In genomic region chr1:97659405-97659804, GRCm38 (mm10) we compare ENCODE assay signal across 8 mouse cellular contexts. TPM values are rescaled to one million over a fixed set of nuclear protein-coding genes. Genes with fewer than 3 reads are reported as not detected.
DNase-seq lines count a peak whose midpoint lies in the region; ATAC-seq and TF ChIP-seq lines count a peak whose summit lies in the region.

No protein-coding gene starts in this region.

- peak overlapping the region; percentile 92; the same call in 1 of the 2 replicates for H3K4me3 ChIP-seq in kidney, embryonic 16.5 days (ENCODE audit: low read length)
- H3K4me3 ChIP-seq in brown adipose tissue, adult 24 weeks (ENCODE audit: insufficient read depth, low read depth, low read length), result 0 out of 2 replicates have a peak overlapping the region, but pooled peaks have one; percentile 11
- peak overlapping the region; percentile 62 for H3K4me3 ChIP-seq in hindbrain, embryonic 16.5 days (ENCODE audit: low read length)
- H3K4me3 ChIP-seq in myocyte, result peak overlapping the region; percentile 31

- H3K27ac ChIP-seq in kidney, embryonic 16.5 days (ENCODE audit: low read length), result no peak overlapping the region
- H3K27ac ChIP-seq in brown adipose tissue, adult 24 weeks (replicated peaks; ENCODE audit: low read depth, low read length), result no peak overlapping the region
- no peak overlapping the region for H3K27ac ChIP-seq in hindbrain, embryonic 16.5 days (ENCODE audit: low read depth, low read length)

- peaks cover 57% of the 10 kb centered on the region for H3K79me2 ChIP-seq in myocyte (ENCODE audit: control insufficient read depth, insufficient read depth)

- ATAC-seq in kidney, embryonic 16.5 days (ENCODE audit: low FRiP score, low TSS enrichment), result no peak
- ATAC-seq in hindbrain, embryonic 16.5 days, result no peak
- ATAC-seq in frontal cortex, adult (ENCODE audit: low TSS enrichment), result no peak

- H3K27me3 ChIP-seq in kidney, embryonic 16.5 days (ENCODE audit: insufficient read depth, low read length), result no peaks in the 10 kb centered on the region
- no peaks in the 10 kb centered on the region for H3K27me3 ChIP-seq in hindbrain, embryonic 16.5 days (replicated peaks; ENCODE audit: control insufficient read depth, insufficient read depth, low read length)
- H3K27me3 ChIP-seq in myocyte (ENCODE audit: control insufficient read depth, insufficient read depth, insufficient read length), result no peaks in the 10 kb centered on the region

- no peak for DNase-seq in kidney, postnatal 4 days
- DNase-seq in cerebellum, postnatal 25 days, result no peak
- no peak for DNase-seq in layer of hippocampus, postnatal 36 days

- H3K4me1 ChIP-seq in kidney, embryonic 16.5 days (ENCODE audit: insufficient read depth, low read length), result peaks cover 32% of the 10 kb centered on the region
- H3K4me1 ChIP-seq in brown adipose tissue, adult 24 weeks (ENCODE audit: control insufficient read depth, insufficient read depth, insufficient read length, low read length), result no peaks in the 10 kb centered on the region; the same call in 1 of the 2 replicates
- peaks cover 28% of the 10 kb centered on the region for H3K4me1 ChIP-seq in hindbrain, embryonic 16.5 days (ENCODE audit: control insufficient read depth, insufficient read depth, low read depth, low read length)

- H3K9me3 ChIP-seq in kidney, embryonic 16.5 days (ENCODE audit: low read length), result no peaks in the 10 kb centered on the region
- H3K9me3 ChIP-seq in hindbrain, embryonic 16.5 days (ENCODE audit: control insufficient read depth, low read length), result no peaks in the 10 kb centered on the region

- no peak for TF ChIP-seq POLR2A in myocyte (IDR thresholded peaks at IDR 0.05; ENCODE audit: insufficient read length, low read depth)

- no peak overlapping the region for H3K9ac ChIP-seq in kidney, embryonic 16.5 days (replicated peaks; ENCODE audit: low read length)
- peak overlapping the region; percentile 29 for H3K9ac ChIP-seq in hindbrain, embryonic 16.5 days (ENCODE audit: low read depth, low read length)

- WGBS in kidney, embryonic 16.5 days, result 59% methylated on average over 7 of the region's 7 CpGs
- WGBS in hindbrain, embryonic 16.5 days, result 37% methylated on average over 7 of the region's 7 CpGs

- no peaks in the 10 kb centered on the region for H3K36me3 ChIP-seq in kidney, embryonic 16.5 days (ENCODE audit: insufficient read depth, low read length)
- no peaks in the 10 kb centered on the region for H3K36me3 ChIP-seq in hindbrain, embryonic 16.5 days (ENCODE audit: control insufficient read depth, insufficient read depth, low read length)
- no peaks in the 10 kb centered on the region for H3K36me3 ChIP-seq in myocyte (ENCODE audit: control insufficient read depth, insufficient read depth)

- no peak overlapping the region for H3ac ChIP-seq in myocyte (ENCODE audit: control insufficient read depth, insufficient read length)

- H3K4me2 ChIP-seq in kidney, embryonic 16.5 days (replicated peaks; ENCODE audit: low read depth, low read length), result peak overlapping the region; percentile 82
- H3K4me2 ChIP-seq in hindbrain, embryonic 16.5 days (ENCODE audit: low read length), result peak overlapping the region; percentile 73
- peak overlapping the region; percentile 93 for H3K4me2 ChIP-seq in myocyte (ENCODE audit: low read depth)

TF ChIP-seq in myocyte, 11 proteins besides CTCF, POLR2A, EP300 and RAD21:
- TF ChIP-seq MYOG (IDR thresholded peaks at IDR 0.05; ENCODE audit: control insufficient read depth in 1 of 3, insufficient read depth in 1 of 3, insufficient read length in 2 of 3, low read depth in 2 of 3) (no peak), REST (IDR thresholded peaks at IDR 0.05; ENCODE audit: insufficient read depth, insufficient read length) (no peak), USF1 (IDR thresholded peaks at IDR 0.05; ENCODE audit: low read depth) (no peak), MAX (IDR thresholded peaks at IDR 0.05; ENCODE audit: low read depth) (no peak), E2F4 (IDR thresholded peaks at IDR 0.05; ENCODE audit: insufficient read depth) (no peak)

RNA-seq across cellular contexts. Expression of gene D1Ertd622e, which starts 2.5 kb away (rescaled TPM):
- polyA plus RNA-seq in kidney, embryonic 16.5 days (2015; fragmentation: Nextera tagmentation; extraction: Ambion mirVana), result 22.0 and 24.0 TPM in 2 replicates
- polyA plus RNA-seq in brown adipose tissue, adult 24 weeks (2012; ENCODE audit: insufficient read depth, insufficient read length, missing spikeins), result 4.3 and 4.9 TPM in 2 replicates
- 59.7 and 60.5 TPM in 2 replicates for polyA plus RNA-seq in hindbrain, embryonic 16.5 days (2015; fragmentation: Nextera tagmentation; extraction: Ambion mirVana)
- 6.1 TPM for polyA plus RNA-seq in myocyte (2012; fragmentation: generic; extraction: Trizol)
- total RNA-seq in layer of hippocampus, postnatal 36 days (2021), result 10 to 100 TPM; 49.1 to 50.7 TPM

Comparison
In these comparisons a context has a peak if more than half of its experiments do, and no peak if none do; other contexts are left out.
1. H3K4me3 ChIP-seq: peak in every context shown above with its lines; median percentile 92 in kidney, embryonic 16.5 days; 62 in hindbrain, embryonic 16.5 days; 31 in myocyte; 11 in brown adipose tissue, adult 24 weeks.